Mouse (Mus musculus): ENCODE data around the gene Dusp21. TPM values are rescaled to one million over a fixed set of nuclear protein-coding genes. Genes with fewer than 3 reads are reported as not detected.

Gene Dusp21
- polyA plus RNA-seq, 1 experiment from 2014 or later = not detected

- Histone ChIP-seq H3K36me3 (no peaks in the 10 kb centered on the region), H3K27ac (no peak overlapping the region), H3K4me3 (replicated peaks) (no peak overlapping the region), H3K9ac (no peak overlapping the region), H3K4me2 (no peak overlapping the region), H3K27me3 (no peaks in the 10 kb centered on the region), H3K4me1 (replicated peaks) (peaks cover 55% of the 10 kb centered on the region), H3K9me3 (replicated peaks) (no peaks in the 10 kb centered on the region)
- ATAC-seq (ENCODE audit: low read depth) (no peak), DNase-seq (no peak)
- WGBS (ENCODE audit: insufficient replicate concordance) = 77% methylated on average over 4 of the region's 4 CpGs
Measured at GRCm38 (mm10) chrX:18177803-18178202, 32.1 kb downstream of the Dusp21 start.

GRCm38 (mm10) chrX:18179492-18179891 lies 33.8 kb downstream of the Dusp21 start:
- H3K4me3 ChIP-seq (replicated peaks) = no peak overlapping the region
- 8% methylated on average over 1 of the region's 1 CpGs for WGBS (ENCODE audit: insufficient replicate concordance)
- H3K9ac ChIP-seq = no peak overlapping the region
- no peak overlapping the region for H3K27ac ChIP-seq
- ATAC-seq (ENCODE audit: low read depth) = peak; percentile 82
- H3K36me3 ChIP-seq = no peaks in the 10 kb centered on the region
- no peak overlapping the region for H3K4me2 ChIP-seq
- no peak for DNase-seq
- no peaks in the 10 kb centered on the region for H3K27me3 ChIP-seq
- H3K4me1 ChIP-seq (replicated peaks) = peaks cover 47% of the 10 kb centered on the region
- H3K9me3 ChIP-seq (replicated peaks) = no peaks in the 10 kb centered on the region

- no peaks in the 10 kb centered on the region for H3K36me3 ChIP-seq
- no peak overlapping the region for H3K27ac ChIP-seq
- H3K9ac ChIP-seq = no peak overlapping the region
- no peak for ATAC-seq (ENCODE audit: low read depth)
- H3K9me3 ChIP-seq (replicated peaks) = no peaks in the 10 kb centered on the region
- H3K27me3 ChIP-seq = no peaks in the 10 kb centered on the region
- no peak overlapping the region for H3K4me3 ChIP-seq (replicated peaks)
- H3K4me1 ChIP-seq (replicated peaks) = peaks cover 30% of the 10 kb centered on the region
- DNase-seq = no peak
- H3K4me2 ChIP-seq = no peak overlapping the region
Measured at GRCm38 (mm10) chrX:18187203-18187602, 41.5 kb downstream of the Dusp21 start.

GRCm38 (mm10) chrX:18188293-18188692 lies 42.6 kb downstream of the Dusp21 start:
- no peak overlapping the region for H3K9ac ChIP-seq
- DNase-seq (no peak), ATAC-seq (ENCODE audit: low read depth) (no peak)
- H3K9me3 ChIP-seq (replicated peaks) = no peaks in the 10 kb centered on the region
- no peak overlapping the region for H3K27ac ChIP-seq
- no peaks in the 10 kb centered on the region for H3K36me3 ChIP-seq
- WGBS (ENCODE audit: insufficient replicate concordance) = 44% methylated on average over 2 of the region's 2 CpGs
- no peaks in the 10 kb centered on the region for H3K27me3 ChIP-seq
- H3K4me3 ChIP-seq (replicated peaks) = no peak overlapping the region
- no peak overlapping the region for H3K4me2 ChIP-seq
- H3K4me1 ChIP-seq (replicated peaks) = peaks cover 26% of the 10 kb centered on the region

Other genes with a start within 250 kb of the Dusp21 start
- 11.1 and 18.3 TPM in 2 replicates for gene Kdm6a, start 16.7 kb downstream of the Dusp21 start, polyA plus RNA-seq (2015; fragmentation: Nextera tagmentation; extraction: Ambion mirVana)